Mouse (Mus musculus): Measurements from ENCODE around the gene Nsun2. TPM values are rescaled to one million over a fixed set of nuclear protein-coding genes. Genes with fewer than 3 reads are reported as not detected.

The Nsun2 gene
- polyA plus RNA-seq, 1 experiment from 2014 or later, result 67.9 TPM

GRCm38 (mm10) chr13:69638108-69638626, 104.6 kb downstream of the Nsun2 start:
- H3K4me1 ChIP-seq (ENCODE audit: control insufficient read depth, insufficient read depth, low read length), result no peaks in the 10 kb centered on the region
- no peak overlapping the region for H3K27ac ChIP-seq (ENCODE audit: low read length)
- H3K9ac ChIP-seq (ENCODE audit: low read depth, low read length), result no peak overlapping the region
- 83% methylated on average over 6 of the region's 6 CpGs for WGBS
- no peaks in the 10 kb centered on the region for H3K9me3 ChIP-seq (replicated peaks; ENCODE audit: control insufficient read depth, low read length, poor library complexity, severe bottlenecking)
- peaks cover 38% of the 10 kb centered on the region for H3K36me3 ChIP-seq (ENCODE audit: control insufficient read depth, insufficient read depth, low read length)
- H3K27me3 ChIP-seq (ENCODE audit: control insufficient read depth, insufficient read depth, low read depth, low read length), result no peaks in the 10 kb centered on the region
- no peak overlapping the region for H3K4me3 ChIP-seq (ENCODE audit: low read depth, low read length)
- no peak overlapping the region for H3K4me2 ChIP-seq (ENCODE audit: low read length)
- ATAC-seq, result no peak

DNA sequence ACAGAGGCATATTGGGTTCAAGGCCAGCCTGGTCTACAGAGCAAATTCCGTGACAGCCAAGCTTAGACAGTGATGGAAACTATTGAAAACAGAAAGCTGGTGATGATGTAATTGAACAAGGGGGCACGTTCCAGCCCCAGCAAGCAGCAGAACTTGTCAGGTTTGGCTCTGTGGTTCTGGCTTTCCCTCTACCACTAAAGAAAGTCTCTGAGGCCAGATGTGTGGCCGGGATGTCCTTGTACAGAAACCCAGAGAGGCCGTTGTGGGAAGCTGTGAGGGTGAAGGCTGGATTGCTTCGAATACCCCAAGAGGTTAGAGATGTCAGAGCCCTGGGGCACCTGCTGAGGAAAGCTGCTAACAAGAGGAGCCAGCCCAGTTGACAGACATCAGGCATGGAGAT, 105.7 kb downstream of the Nsun2 start:
- Histone ChIP-seq H3K36me3 (ENCODE audit: control insufficient read depth, insufficient read depth, low read length) (peaks cover 28% of the 10 kb centered on the region), H3K4me1 (ENCODE audit: control insufficient read depth, insufficient read depth, low read length) (no peaks in the 10 kb centered on the region), H3K4me2 (ENCODE audit: low read length) (no peak overlapping the region), H3K27me3 (ENCODE audit: control insufficient read depth, insufficient read depth, low read depth, low read length) (no peaks in the 10 kb centered on the region), H3K27ac (ENCODE audit: low read length) (no peak overlapping the region), H3K4me3 (ENCODE audit: low read depth, low read length) (no peak overlapping the region), H3K9ac (ENCODE audit: low read depth, low read length) (no peak overlapping the region), H3K9me3 (replicated peaks; ENCODE audit: control insufficient read depth, low read length, poor library complexity, severe bottlenecking) (no peaks in the 10 kb centered on the region)
- 88% methylated on average over 5 of the region's 5 CpGs for WGBS
- no peak for ATAC-seq

- H3K27me3 ChIP-seq (ENCODE audit: control insufficient read depth, insufficient read depth, low read depth, low read length), result no peaks in the 10 kb centered on the region
- ATAC-seq, result no peak
- H3K4me1 ChIP-seq (ENCODE audit: control insufficient read depth, insufficient read depth, low read length), result no peaks in the 10 kb centered on the region
- H3K36me3 ChIP-seq (ENCODE audit: control insufficient read depth, insufficient read depth, low read length), result peaks cover 20% of the 10 kb centered on the region
- H3K9me3 ChIP-seq (replicated peaks; ENCODE audit: control insufficient read depth, low read length, poor library complexity, severe bottlenecking), result no peaks in the 10 kb centered on the region
- H3K9ac ChIP-seq (ENCODE audit: low read depth, low read length), result no peak overlapping the region
- H3K27ac ChIP-seq (ENCODE audit: low read length), result no peak overlapping the region
- 98% methylated on average over 4 of the region's 4 CpGs for WGBS
- no peak overlapping the region for H3K4me2 ChIP-seq (ENCODE audit: low read length)
- H3K4me3 ChIP-seq (ENCODE audit: low read depth, low read length), result no peak overlapping the region
Measured at GRCm38 (mm10) chr13:69640126-69640525, 106.6 kb downstream of the Nsun2 start.

- no peaks in the 10 kb centered on the region for H3K9me3 ChIP-seq (replicated peaks; ENCODE audit: control insufficient read depth, low read length, poor library complexity, severe bottlenecking)
- WGBS, result 82% methylated on average over 4 of the region's 4 CpGs
- ATAC-seq, result no peak
- H3K4me3 ChIP-seq (ENCODE audit: low read depth, low read length), result no peak overlapping the region
- no peaks in the 10 kb centered on the region for H3K27me3 ChIP-seq (ENCODE audit: control insufficient read depth, insufficient read depth, low read depth, low read length)
- no peak overlapping the region for H3K27ac ChIP-seq (ENCODE audit: low read length)
- no peak overlapping the region for H3K9ac ChIP-seq (ENCODE audit: low read depth, low read length)
- peaks cover 15% of the 10 kb centered on the region for H3K36me3 ChIP-seq (ENCODE audit: control insufficient read depth, insufficient read depth, low read length)
- no peaks in the 10 kb centered on the region for H3K4me1 ChIP-seq (ENCODE audit: control insufficient read depth, insufficient read depth, low read length)
- no peak overlapping the region for H3K4me2 ChIP-seq (ENCODE audit: low read length)
Measured at GRCm38 (mm10) chr13:69640541-69640940, 107.0 kb downstream of the Nsun2 start.

GRCm38 (mm10) chr13:69641017-69641416, 107.5 kb downstream of the Nsun2 start:
- Histone ChIP-seq H3K36me3 (ENCODE audit: control insufficient read depth, insufficient read depth, low read length) (peaks cover 13% of the 10 kb centered on the region; the same call in 1 of the 2 replicates), H3K9me3 (replicated peaks; ENCODE audit: control insufficient read depth, low read length, poor library complexity, severe bottlenecking) (no peaks in the 10 kb centered on the region), H3K9ac (ENCODE audit: low read depth, low read length) (no peak overlapping the region), H3K4me2 (ENCODE audit: low read length) (no peak overlapping the region), H3K27ac (ENCODE audit: low read length) (no peak overlapping the region), H3K4me3 (ENCODE audit: low read depth, low read length) (no peak overlapping the region), H3K4me1 (ENCODE audit: control insufficient read depth, insufficient read depth, low read length) (no peaks in the 10 kb centered on the region; the same call in 1 of the 2 replicates), H3K27me3 (ENCODE audit: control insufficient read depth, insufficient read depth, low read depth, low read length) (no peaks in the 10 kb centered on the region)
- 86% methylated on average over 3 of the region's 3 CpGs for WGBS
- ATAC-seq, result no peak

- Histone ChIP-seq H3K36me3 (ENCODE audit: control insufficient read depth, insufficient read depth, low read length) (peaks cover 11% of the 10 kb centered on the region; the same call in 1 of the 2 replicates), H3K4me1 (ENCODE audit: control insufficient read depth, insufficient read depth, low read length) (no peaks in the 10 kb centered on the region; the same call in 1 of the 2 replicates), H3K4me2 (ENCODE audit: low read length) (no peak overlapping the region), H3K9me3 (replicated peaks; ENCODE audit: control insufficient read depth, low read length, poor library complexity, severe bottlenecking) (no peaks in the 10 kb centered on the region), H3K4me3 (ENCODE audit: low read depth, low read length) (no peak overlapping the region), H3K9ac (ENCODE audit: low read depth, low read length) (no peak overlapping the region), H3K27me3 (ENCODE audit: control insufficient read depth, insufficient read depth, low read depth, low read length) (no peaks in the 10 kb centered on the region), H3K27ac (ENCODE audit: low read length) (no peak overlapping the region)
- 75% methylated on average over 5 of the region's 5 CpGs for WGBS
- no peak for ATAC-seq
Measured at GRCm38 (mm10) chr13:69642656-69643216, 109.2 kb downstream of the Nsun2 start.

DNA sequence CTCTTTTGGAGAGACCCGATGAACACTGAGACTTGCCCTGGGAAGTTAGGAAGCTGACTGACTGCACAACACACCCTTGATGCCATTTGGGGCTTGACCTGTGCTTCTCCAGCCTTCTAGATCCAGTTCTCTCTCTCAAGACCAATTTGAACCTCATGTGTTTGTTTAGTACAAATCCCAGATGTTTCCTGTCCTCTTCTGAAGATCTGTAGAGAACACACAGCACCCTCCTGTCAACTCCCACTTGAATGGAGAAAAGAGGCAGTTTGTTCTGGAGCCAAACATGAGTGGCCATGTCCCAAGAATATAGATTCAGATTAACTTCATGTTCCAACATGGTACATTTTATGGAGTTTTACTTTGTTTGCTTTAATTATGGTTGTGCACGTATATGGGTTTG, 110.4 kb downstream of the Nsun2 start:
- no peak overlapping the region for H3K27ac ChIP-seq (ENCODE audit: low read length)
- 86% methylated on average over 2 of the region's 2 CpGs for WGBS
- peaks cover 7% of the 10 kb centered on the region; the same call in 1 of the 2 replicates for H3K36me3 ChIP-seq (ENCODE audit: control insufficient read depth, insufficient read depth, low read length)
- H3K9ac ChIP-seq (ENCODE audit: low read depth, low read length), result no peak overlapping the region
- no peak overlapping the region for H3K4me2 ChIP-seq (ENCODE audit: low read length)
- H3K4me1 ChIP-seq (ENCODE audit: control insufficient read depth, insufficient read depth, low read length), result no peaks in the 10 kb centered on the region; the same call in 1 of the 2 replicates
- no peaks in the 10 kb centered on the region for H3K9me3 ChIP-seq (replicated peaks; ENCODE audit: control insufficient read depth, low read length, poor library complexity, severe bottlenecking)
- H3K4me3 ChIP-seq (ENCODE audit: low read depth, low read length), result no peak overlapping the region
- no peaks in the 10 kb centered on the region for H3K27me3 ChIP-seq (ENCODE audit: control insufficient read depth, insufficient read depth, low read depth, low read length)
- no peak for ATAC-seq

GRCm38 (mm10) chr13:69644427-69645166, 111.1 kb downstream of the Nsun2 start:
- Histone ChIP-seq H3K4me2 (ENCODE audit: low read length) (no peak overlapping the region), H3K27me3 (ENCODE audit: control insufficient read depth, insufficient read depth, low read depth, low read length) (no peaks in the 10 kb centered on the region), H3K36me3 (ENCODE audit: control insufficient read depth, insufficient read depth, low read length) (peaks cover 7% of the 10 kb centered on the region; the same call in 1 of the 2 replicates), H3K9ac (ENCODE audit: low read depth, low read length) (no peak overlapping the region), H3K9me3 (replicated peaks; ENCODE audit: control insufficient read depth, low read length, poor library complexity, severe bottlenecking) (no peaks in the 10 kb centered on the region), H3K4me1 (ENCODE audit: control insufficient read depth, insufficient read depth, low read length) (no peaks in the 10 kb centered on the region; the same call in 1 of the 2 replicates), H3K4me3 (ENCODE audit: low read depth, low read length) (no peak overlapping the region), H3K27ac (ENCODE audit: low read length) (no peak overlapping the region)
- WGBS, result 87% methylated on average over 13 of the region's 13 CpGs
- ATAC-seq, result no peak

Measured in midbrain, embryonic 16.5 days (tissue).